Mouse (Mus musculus): ENCODE data around the gene Mybpc1. TPM values are rescaled to one million over a fixed set of nuclear protein-coding genes. Genes with fewer than 3 reads are reported as not detected.

Gene Mybpc1
- total and polyA plus RNA-seq, 2 experiments from 2014 or later = 3.7 to 5.5 TPM

Other genes starting within 250 kb of the Mybpc1 start
- 0.18 and 0.42 TPM in 2 replicates for gene Dram1, start 226.1 kb downstream of the Mybpc1 start, total RNA-seq (2014; rRNA removed)
- 0.51 and 0.62 TPM in 2 replicates for gene Dram1, start 226.1 kb downstream of the Mybpc1 start, polyA plus RNA-seq (2015; fragmentation: Nextera tagmentation; extraction: Ambion mirVana)
- gene Gnptab, start 226.0 kb downstream of the Mybpc1 start, total RNA-seq (2014; rRNA removed) = 40.5 and 41.2 TPM in 2 replicates
- 17.9 and 19.0 TPM in 2 replicates for gene Gnptab, start 226.0 kb downstream of the Mybpc1 start, polyA plus RNA-seq (2015; fragmentation: Nextera tagmentation; extraction: Ambion mirVana)
- gene Sycp3, start 145.6 kb downstream of the Mybpc1 start, total RNA-seq (2014; rRNA removed) = not detected in 2 replicates
- gene Sycp3, start 145.6 kb downstream of the Mybpc1 start, polyA plus RNA-seq (2015; fragmentation: Nextera tagmentation; extraction: Ambion mirVana) = 0.47 and 0.50 TPM in 2 replicates
- gene Chpt1, start 101.1 kb downstream of the Mybpc1 start, total RNA-seq (2014; rRNA removed) = 24.2 and 39.3 TPM in 2 replicates
- gene Chpt1, start 101.1 kb downstream of the Mybpc1 start, polyA plus RNA-seq (2015; fragmentation: Nextera tagmentation; extraction: Ambion mirVana) = 40.4 and 45.2 TPM in 2 replicates
- gene Spic, start 79.9 kb upstream of the Mybpc1 start, total RNA-seq (2014; rRNA removed) = not detected in 2 replicates
- not detected in 2 replicates for gene Spic, start 79.9 kb upstream of the Mybpc1 start, polyA plus RNA-seq (2015; fragmentation: Nextera tagmentation; extraction: Ambion mirVana)
- gene Arl1, start 125.7 kb upstream of the Mybpc1 start, total RNA-seq (2014; rRNA removed) = 59.8 and 62.2 TPM in 2 replicates
- 164 and 166 TPM in 2 replicates for gene Arl1, start 125.7 kb upstream of the Mybpc1 start, polyA plus RNA-seq (2015; fragmentation: Nextera tagmentation; extraction: Ambion mirVana)
- 9.1 and 18.7 TPM in 2 replicates for gene Utp20, start 221.7 kb upstream of the Mybpc1 start, total RNA-seq (2014; rRNA removed)
- 4.7 and 6.5 TPM in 2 replicates for gene Utp20, start 221.7 kb upstream of the Mybpc1 start, polyA plus RNA-seq (2015; fragmentation: Nextera tagmentation; extraction: Ambion mirVana)

Measured in hindbrain, postnatal 0 days (tissue).